ENCODE assay signal across 10 mouse cellular contexts in genomic region chr1:134756190-134756873, GRCm38 (mm10).
DNase-seq lines count a peak whose midpoint lies in the region; ATAC-seq and TF ChIP-seq lines count a peak whose summit lies in the region.
"Had no signal": no experiment of that assay in that cellular context is flagged by ENCODE, and none has a peak within 500 bp of the region (broad histone marks: within the 10 kb centered on the region; RNA-seq: fewer than 3 reads in every experiment).

No protein-coding gene starts in this region.

- no peak for TF ChIP-seq CTCF in heart, postnatal 0 days (IDR thresholded peaks at IDR 0.05; ENCODE audit: low read depth)

- no peaks in the 10 kb centered on the region for H3K9me3 ChIP-seq in heart, postnatal 0 days (replicated peaks; ENCODE audit: control insufficient read depth, low read length)
- H3K9me3 ChIP-seq in embryonic facial prominence, embryonic 10.5 days, result no peaks in the 10 kb centered on the region
- H3K9me3 ChIP-seq in embryonic facial prominence, embryonic 15.5 days (replicated peaks), result no peaks in the 10 kb centered on the region
- no peaks in the 10 kb centered on the region for H3K9me3 ChIP-seq in midbrain, embryonic 14.5 days (ENCODE audit: control insufficient read depth, low read length)

- intact Hi-C loops in heart, postnatal 25 days (cut with DNase I), result no loop called here

- peaks cover 7% of the 10 kb centered on the region; the same call in 1 of the 2 replicates for H3K4me1 ChIP-seq in heart, postnatal 0 days (ENCODE audit: control insufficient read depth, insufficient read depth)
- H3K4me1 ChIP-seq in embryonic facial prominence, embryonic 10.5 days, result peaks cover 55% of the 10 kb centered on the region
- H3K4me1 ChIP-seq in embryonic facial prominence, embryonic 15.5 days, result peaks cover 53% of the 10 kb centered on the region
- peaks cover 7% of the 10 kb centered on the region; the same call in 1 of the 2 replicates for H3K4me1 ChIP-seq in midbrain, embryonic 14.5 days (ENCODE audit: control insufficient read depth, insufficient read depth, low read length)

- no peak overlapping the region for H3K4me2 ChIP-seq in heart, postnatal 0 days (ENCODE audit: low read depth, low read length)
- no peak overlapping the region for H3K4me2 ChIP-seq in embryonic facial prominence, embryonic 15.5 days (replicated peaks)
- no peak overlapping the region for H3K4me2 ChIP-seq in midbrain, embryonic 14.5 days (ENCODE audit: low read length)

- WGBS in heart, postnatal 0 days, result 85% methylated on average over 10 of the region's 10 CpGs
- 70% methylated on average over 10 of the region's 10 CpGs for WGBS in embryonic facial prominence, embryonic 10.5 days
- WGBS in embryonic facial prominence, embryonic 15.5 days, result 73% methylated on average over 10 of the region's 10 CpGs
- WGBS in midbrain, embryonic 14.5 days, result 52% methylated on average over 10 of the region's 10 CpGs

- ATAC-seq in heart, postnatal 0 days (ENCODE audit: insufficient read depth, low read depth), result no peak
- ATAC-seq in embryonic facial prominence, embryonic 15.5 days (ENCODE audit: insufficient number of reproducible peaks, low FRiP score, low TSS enrichment, low read depth), result no peak
- ATAC-seq in midbrain, embryonic 14.5 days (ENCODE audit: low FRiP score, low TSS enrichment), result no peak

- peak overlapping the region; percentile 16; the same call in 1 of the 2 replicates for H3K27ac ChIP-seq in heart, postnatal 0 days (ENCODE audit: low read depth)
- 0 out of 2 replicates have a peak overlapping the region, but pooled peaks have one; percentile 26 for H3K27ac ChIP-seq in embryonic facial prominence, embryonic 10.5 days (replicated peaks)
- 0 out of 2 replicates have a peak overlapping the region, but pooled peaks have one; percentile 39 for H3K27ac ChIP-seq in embryonic facial prominence, embryonic 15.5 days (replicated peaks)
- H3K27ac ChIP-seq in midbrain, embryonic 14.5 days (replicated peaks; ENCODE audit: low read depth, low read length), result peak overlapping the region; percentile 37; the same call in 1 of the 2 replicates

- H3K9ac ChIP-seq in heart, postnatal 0 days (replicated peaks; ENCODE audit: low read depth, low read length), result no peak overlapping the region
- no peak overlapping the region for H3K9ac ChIP-seq in embryonic facial prominence, embryonic 15.5 days
- peak overlapping the region; percentile 39; the same call in 1 of the 2 replicates for H3K9ac ChIP-seq in midbrain, embryonic 14.5 days (replicated peaks; ENCODE audit: low read length)

- H3K36me3 ChIP-seq in heart, postnatal 0 days (replicated peaks; ENCODE audit: control insufficient read depth, insufficient read depth, low read length), result peaks cover 39% of the 10 kb centered on the region
- no peaks in the 10 kb centered on the region; the same call in 1 of the 2 replicates for H3K36me3 ChIP-seq in embryonic facial prominence, embryonic 10.5 days (replicated peaks)
- peaks cover 23% of the 10 kb centered on the region; the same call in 1 of the 2 replicates for H3K36me3 ChIP-seq in embryonic facial prominence, embryonic 15.5 days
- peaks cover 7% of the 10 kb centered on the region; the same call in 1 of the 2 replicates for H3K36me3 ChIP-seq in midbrain, embryonic 14.5 days (ENCODE audit: control insufficient read depth, insufficient read depth, low read length)

- TF ChIP-seq EP300 in heart, postnatal 0 days (IDR thresholded peaks at IDR 0.05; ENCODE audit: low read depth), result no peak

- no peaks in the 10 kb centered on the region for H3K27me3 ChIP-seq in heart, postnatal 0 days (ENCODE audit: control insufficient read depth, insufficient read depth, low read length)
- no peaks in the 10 kb centered on the region for H3K27me3 ChIP-seq in embryonic facial prominence, embryonic 10.5 days (replicated peaks; ENCODE audit: low read depth, poor library complexity, severe bottlenecking)
- no peaks in the 10 kb centered on the region for H3K27me3 ChIP-seq in embryonic facial prominence, embryonic 15.5 days
- no peaks in the 10 kb centered on the region for H3K27me3 ChIP-seq in midbrain, embryonic 14.5 days (ENCODE audit: control insufficient read depth, insufficient read depth, low read length)

- H3K4me3 ChIP-seq in heart, postnatal 0 days (ENCODE audit: low read depth, low read length), result no peak overlapping the region
- no peak overlapping the region for H3K4me3 ChIP-seq in embryonic facial prominence, embryonic 10.5 days
- no peak overlapping the region for H3K4me3 ChIP-seq in embryonic facial prominence, embryonic 15.5 days (replicated peaks)
- H3K4me3 ChIP-seq in midbrain, embryonic 14.5 days (replicated peaks; ENCODE audit: low read depth, low read length), result no peak overlapping the region

- DNase-seq in heart, postnatal 0 days (ENCODE audit: low spot score), result no peak
- DNase-seq in heart, postnatal 25 days (ENCODE audit: low spot score), result no peak
- DNase-seq in embryonic facial prominence, embryonic 10.5 days (ENCODE audit: low spot score), result no peak
- DNase-seq in midbrain, embryonic 14.5 days, result no peak
- DNase-seq in embryo, embryonic 10.5 days (ENCODE audit: low spot score), result no peak
- no peak for DNase-seq in adipocyte (ENCODE audit: low spot score)
- DNase-seq: liver; right cerebral cortex, postnatal 14 days; thymus, postnatal 4 days had no signal
